Mouse (Mus musculus) testis, postnatal 10 days (tissue): ENCODE results near the gene Asic2.

Experiments
- DNase-seq: peaks from one replicate; pipeline ENCODE4 v3.0.0; 2021; ENCODE audit warnings: low spot score

The Asic2 gene

GRCm38 (mm10) chr11:80848131-80848530 is 1120.1 kb downstream of the Asic2 start:
- no peak for DNase-seq

- DNase-seq, result no peak
Observed at GRCm38 (mm10) chr11:80846115-80846514, 1122.1 kb downstream of the Asic2 start.

GRCm38 (mm10) chr11:80845486-80845885 is 1122.8 kb downstream of the Asic2 start:
- no peak for DNase-seq

GRCm38 (mm10) chr11:80843435-80843834 is 1124.8 kb downstream of the Asic2 start:
- no peak for DNase-seq

- no peak for DNase-seq
Observed at GRCm38 (mm10) chr11:80838724-80839123, 1129.5 kb downstream of the Asic2 start.

GRCm38 (mm10) chr11:80835841-80836240 is 1132.4 kb downstream of the Asic2 start:
- no peak for DNase-seq

- no peak for DNase-seq
Observed at GRCm38 (mm10) chr11:80835395-80835794, 1132.9 kb downstream of the Asic2 start.
